Mouse (Mus musculus): ENCODE results near the gene Gm9970. TPM values are rescaled to one million over a fixed set of nuclear protein-coding genes. Genes with fewer than 3 reads are reported as not detected.

Gm9970 gene
- polyA plus RNA-seq (2014; fragmentation: Illumina TruSeq; extraction: RNeasy Lipid Tissue Mini Kit (QIAGEN cat#74804); ENCODE audit: low replicate concordance): not detected

DNA sequence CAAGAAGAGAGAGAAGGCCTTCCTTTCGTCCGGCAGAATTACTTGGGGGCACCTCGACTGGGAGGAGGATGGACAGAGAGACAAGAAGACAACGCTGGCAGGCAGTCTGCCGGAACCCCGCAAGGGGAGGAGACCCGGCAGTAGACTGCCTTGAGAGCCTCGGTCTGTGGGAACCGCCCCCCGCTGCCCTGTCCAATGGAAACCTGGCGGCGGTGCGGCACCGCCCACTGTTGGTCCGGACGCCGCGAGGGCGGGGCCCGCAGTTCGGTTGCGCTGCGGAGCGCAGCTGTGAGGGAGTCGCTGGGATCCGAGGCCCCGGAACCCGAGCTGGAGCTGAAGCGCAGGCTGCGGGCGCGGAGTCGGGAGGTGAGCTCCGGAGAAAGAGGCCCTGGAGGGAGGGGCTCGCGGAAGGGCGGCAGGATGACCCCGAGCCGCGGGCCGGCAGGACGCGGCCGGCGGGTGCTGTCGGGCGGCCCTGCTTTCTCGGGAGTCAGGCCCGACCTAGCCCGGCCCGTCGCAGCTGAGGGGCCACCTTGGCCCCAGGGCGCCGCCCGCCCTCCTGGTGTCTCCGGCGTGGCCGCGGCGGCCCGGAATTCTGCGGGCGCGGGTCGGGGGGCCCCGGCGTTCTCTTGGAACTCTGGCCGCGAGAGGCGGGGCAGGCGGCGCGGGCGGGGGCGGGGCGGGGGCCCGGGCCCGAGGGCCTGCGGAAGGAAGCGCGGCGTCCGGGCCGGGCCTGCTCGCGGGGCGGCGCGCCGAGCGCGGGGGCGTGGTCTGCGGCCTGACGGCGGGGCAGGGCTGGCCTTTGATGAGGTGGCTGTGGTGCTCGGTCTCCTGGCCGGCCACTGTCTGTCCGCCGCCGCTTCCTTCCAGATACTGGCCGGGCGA is at the start of gene Gm9970, which contains the start of gene Nrbp1:
TSS of gene Gm9970 (minus strand) at position 596 of the 885 bp plus-strand sequence.
TSS of gene Nrbp1 (plus strand) at position 228 of the 885 bp plus-strand sequence.

DNA sequence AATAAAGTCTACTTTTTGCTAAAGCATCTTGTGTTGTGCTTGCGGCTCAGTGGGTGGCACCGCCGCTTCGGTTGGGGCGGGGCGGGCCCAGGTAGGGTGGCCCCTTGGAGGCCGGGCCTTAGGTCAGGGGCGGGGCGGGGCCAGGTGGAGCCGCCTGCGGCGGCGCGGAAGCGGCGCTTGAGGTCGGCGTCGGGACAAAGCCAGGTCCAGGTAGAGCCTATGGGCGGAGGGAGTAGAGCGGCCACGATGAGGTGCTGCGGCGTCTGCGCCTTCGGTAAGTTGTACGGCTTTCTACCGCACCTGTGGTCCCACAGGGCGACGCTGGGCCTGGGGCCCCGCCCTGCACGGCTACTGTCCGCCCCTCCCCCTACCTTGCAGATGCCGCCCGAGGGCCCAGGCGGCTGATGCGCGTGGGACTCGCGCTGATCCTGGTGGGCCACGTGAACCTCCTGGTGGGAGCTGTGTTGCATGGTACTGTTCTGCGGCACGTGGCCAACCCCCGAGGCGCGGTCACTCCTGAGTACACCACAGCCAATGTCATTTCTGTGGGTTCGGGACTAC is 10.6 kb upstream of the Gm9970 start, which contains the start of gene Krtcap3:
TSS of gene Krtcap3 (plus strand) at position 151 of the 561 bp plus-strand sequence.

DNA sequence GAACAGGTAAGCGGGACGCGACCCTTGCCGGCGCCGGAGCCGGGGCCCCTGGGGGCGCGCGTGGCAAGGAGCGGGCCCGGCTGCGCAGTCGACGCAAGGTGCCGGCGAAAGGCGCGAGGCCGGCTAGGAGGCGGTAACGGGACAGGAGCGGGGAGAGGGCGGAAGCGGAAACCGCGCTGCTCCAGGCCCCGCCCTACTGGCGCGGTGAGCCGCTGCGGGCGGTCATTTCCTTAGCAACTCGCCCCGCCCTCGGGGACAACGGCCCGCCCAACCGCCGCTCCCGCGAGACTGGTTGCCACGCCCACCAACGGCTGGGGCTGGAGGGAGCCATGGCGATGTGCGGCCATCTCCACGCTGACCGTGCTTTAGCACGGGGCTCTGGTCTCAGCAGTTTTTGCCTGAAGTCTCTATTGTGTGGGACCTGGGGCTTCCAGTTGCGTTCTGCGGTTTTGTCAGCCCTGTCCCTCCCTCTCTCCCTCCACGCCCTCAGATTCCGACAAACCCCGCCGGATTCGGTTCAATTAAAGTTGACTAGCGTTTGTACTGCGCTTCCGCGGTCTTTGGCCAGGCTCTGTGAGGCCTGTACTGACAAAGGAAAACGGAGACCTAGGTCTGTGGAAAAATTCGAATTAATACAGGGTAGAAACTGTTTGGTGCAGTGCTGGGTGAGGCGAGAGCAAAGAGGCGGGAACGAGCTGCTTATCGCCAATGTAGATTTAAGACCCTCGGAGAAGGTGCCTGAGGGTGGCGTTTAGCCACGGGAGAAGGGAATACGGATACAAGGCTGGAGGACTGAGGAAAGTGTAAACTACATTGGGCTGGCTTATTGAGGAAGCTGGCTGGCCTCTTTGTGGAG is 20.4 kb downstream of the Gm9970 start, which contains the start of gene Ppm1g:
TSS of gene Ppm1g (minus strand) at position 240 of the 856 bp plus-strand sequence.

DNA sequence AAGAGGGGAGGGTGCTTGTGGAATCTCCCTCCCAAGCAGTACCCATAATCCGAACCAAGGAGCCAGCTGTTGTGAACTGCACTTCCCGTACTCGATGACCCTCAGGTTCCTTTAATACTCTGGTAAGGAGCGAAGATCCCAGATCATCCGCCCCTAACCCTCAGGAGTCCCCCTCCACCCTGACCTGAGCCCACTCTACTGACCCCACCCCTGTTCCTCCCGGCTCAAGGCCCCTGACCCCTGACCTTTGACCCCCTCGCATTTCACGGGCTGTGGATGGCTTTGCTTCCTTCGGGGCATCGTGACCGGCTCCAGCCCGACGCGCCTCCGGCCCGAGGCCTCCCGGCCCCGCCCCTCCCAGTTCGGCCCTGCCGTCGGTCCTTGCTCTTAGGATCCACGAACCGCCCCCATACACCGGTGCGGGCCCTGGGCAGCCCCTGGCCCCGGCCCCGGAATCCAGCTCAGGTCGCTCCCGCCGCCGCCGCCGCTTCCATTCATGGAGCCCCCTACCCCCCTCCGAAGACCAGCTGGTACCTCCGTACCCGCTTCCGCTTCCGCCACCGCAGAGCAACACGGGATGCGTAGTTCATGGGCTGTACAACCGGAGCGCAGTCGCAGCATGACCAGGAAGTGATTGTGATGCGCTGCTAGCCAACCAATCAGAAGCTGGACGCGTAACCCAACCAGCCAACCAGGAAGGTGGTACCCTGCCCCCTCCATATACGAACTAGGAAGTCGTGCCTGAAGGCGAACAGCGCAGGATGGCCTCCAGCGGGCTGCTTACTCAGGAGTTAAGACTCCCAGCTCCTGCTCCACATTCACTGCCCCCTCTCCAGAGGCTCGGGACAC is 39.1 kb downstream of the Gm9970 start, which contains the start of gene Zfp513:
TSS of gene Zfp513 (minus strand) at position 562 of the 849 bp plus-strand sequence.

DNA sequence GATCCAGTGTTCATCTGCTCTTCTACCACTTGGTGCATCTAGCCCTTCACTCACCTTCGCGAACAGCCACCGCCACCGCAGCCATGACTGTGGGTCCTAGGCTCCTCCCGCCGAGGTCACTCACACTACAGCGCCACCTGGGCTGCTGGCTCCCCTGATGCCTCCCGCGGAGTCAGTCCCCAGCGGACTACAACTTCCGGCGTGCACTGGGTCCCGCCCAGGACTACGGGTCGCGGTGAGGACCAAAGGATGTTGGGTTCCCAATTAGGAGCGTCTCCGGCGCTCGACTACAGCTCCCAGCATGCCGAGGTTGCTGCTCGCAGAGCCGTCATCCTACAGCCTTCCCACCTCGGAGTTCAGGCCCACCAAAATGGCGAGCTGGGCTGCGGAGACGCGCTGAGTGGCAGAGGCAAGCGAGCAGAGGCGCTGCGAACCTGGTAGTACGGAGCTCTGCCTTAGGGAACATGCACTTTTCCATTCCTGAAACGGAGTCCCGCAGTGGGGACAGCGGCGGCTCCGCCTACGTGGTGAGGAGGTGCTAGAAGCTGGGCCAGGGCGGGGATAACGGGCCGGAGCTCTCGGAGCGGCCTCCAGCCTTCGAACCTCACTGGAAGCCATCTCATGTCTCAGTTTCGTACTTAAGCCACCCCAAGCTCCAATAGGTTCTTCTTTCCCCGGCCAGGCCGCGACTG is 47.9 kb downstream of the Gm9970 start, which contains the start of the genes Snx17 and Eif2b4:
TSS of gene Snx17 (plus strand) at position 289 of the 692 bp plus-strand sequence.
TSS of gene Eif2b4 (minus strand) at position 492 of the 692 bp plus-strand sequence.

Other genes starting within 250 kb of the Gm9970 start
- 41.8 TPM for gene Atraid, start 192.9 kb downstream of the Gm9970 start, polyA plus RNA-seq (2014; fragmentation: Illumina TruSeq; extraction: RNeasy Lipid Tissue Mini Kit (QIAGEN cat#74804); ENCODE audit: low replicate concordance)
- 3.5 TPM for gene Slc5a6, start 192.3 kb downstream of the Gm9970 start, polyA plus RNA-seq (2014; fragmentation: Illumina TruSeq; extraction: RNeasy Lipid Tissue Mini Kit (QIAGEN cat#74804); ENCODE audit: low replicate concordance)
- 0.33 TPM for gene Cad, start 186.5 kb downstream of the Gm9970 start, polyA plus RNA-seq (2014; fragmentation: Illumina TruSeq; extraction: RNeasy Lipid Tissue Mini Kit (QIAGEN cat#74804); ENCODE audit: low replicate concordance)
- gene Dnajc5g, start 134.9 kb downstream of the Gm9970 start, polyA plus RNA-seq (2014; fragmentation: Illumina TruSeq; extraction: RNeasy Lipid Tissue Mini Kit (QIAGEN cat#74804); ENCODE audit: low replicate concordance): not detected
- gene Slc30a3, start 133.0 kb downstream of the Gm9970 start, polyA plus RNA-seq (2014; fragmentation: Illumina TruSeq; extraction: RNeasy Lipid Tissue Mini Kit (QIAGEN cat#74804); ENCODE audit: low replicate concordance): not detected
- gene Trim54, start 124.5 kb downstream of the Gm9970 start, polyA plus RNA-seq (2014; fragmentation: Illumina TruSeq; extraction: RNeasy Lipid Tissue Mini Kit (QIAGEN cat#74804); ENCODE audit: low replicate concordance): not detected
- not detected for gene Ucn, start 102.4 kb downstream of the Gm9970 start, polyA plus RNA-seq (2014; fragmentation: Illumina TruSeq; extraction: RNeasy Lipid Tissue Mini Kit (QIAGEN cat#74804); ENCODE audit: low replicate concordance)
- gene Mpv17, start 87.0 kb downstream of the Gm9970 start, polyA plus RNA-seq (2014; fragmentation: Illumina TruSeq; extraction: RNeasy Lipid Tissue Mini Kit (QIAGEN cat#74804); ENCODE audit: low replicate concordance): 10.0 TPM
- 0.22 TPM for gene Gm29609, start 61.3 kb downstream of the Gm9970 start, polyA plus RNA-seq (2014; fragmentation: Illumina TruSeq; extraction: RNeasy Lipid Tissue Mini Kit (QIAGEN cat#74804); ENCODE audit: low replicate concordance)
- 49.3 TPM for gene Gtf3c2, start 61.1 kb downstream of the Gm9970 start, polyA plus RNA-seq (2014; fragmentation: Illumina TruSeq; extraction: RNeasy Lipid Tissue Mini Kit (QIAGEN cat#74804); ENCODE audit: low replicate concordance)
- 37.9 TPM for gene Snx17, start 48.0 kb downstream of the Gm9970 start, polyA plus RNA-seq (2014; fragmentation: Illumina TruSeq; extraction: RNeasy Lipid Tissue Mini Kit (QIAGEN cat#74804); ENCODE audit: low replicate concordance)
- gene Eif2b4, start 47.8 kb downstream of the Gm9970 start, polyA plus RNA-seq (2014; fragmentation: Illumina TruSeq; extraction: RNeasy Lipid Tissue Mini Kit (QIAGEN cat#74804); ENCODE audit: low replicate concordance): 0.89 TPM
- gene Zfp513, start 38.9 kb downstream of the Gm9970 start, polyA plus RNA-seq (2014; fragmentation: Illumina TruSeq; extraction: RNeasy Lipid Tissue Mini Kit (QIAGEN cat#74804); ENCODE audit: low replicate concordance): 0.85 TPM
- 14.1 TPM for gene Ppm1g, start 20.5 kb downstream of the Gm9970 start, polyA plus RNA-seq (2014; fragmentation: Illumina TruSeq; extraction: RNeasy Lipid Tissue Mini Kit (QIAGEN cat#74804); ENCODE audit: low replicate concordance)
- gene Nrbp1, start 368 bp downstream of the Gm9970 start, polyA plus RNA-seq (2014; fragmentation: Illumina TruSeq; extraction: RNeasy Lipid Tissue Mini Kit (QIAGEN cat#74804); ENCODE audit: low replicate concordance): 91.8 TPM
- 1.6 TPM for gene Krtcap3, start 10.5 kb upstream of the Gm9970 start, polyA plus RNA-seq (2014; fragmentation: Illumina TruSeq; extraction: RNeasy Lipid Tissue Mini Kit (QIAGEN cat#74804); ENCODE audit: low replicate concordance)
- 3.9 TPM for gene Ift172, start 49.9 kb upstream of the Gm9970 start, polyA plus RNA-seq (2014; fragmentation: Illumina TruSeq; extraction: RNeasy Lipid Tissue Mini Kit (QIAGEN cat#74804); ENCODE audit: low replicate concordance)
- gene Fndc4, start 54.8 kb upstream of the Gm9970 start, polyA plus RNA-seq (2014; fragmentation: Illumina TruSeq; extraction: RNeasy Lipid Tissue Mini Kit (QIAGEN cat#74804); ENCODE audit: low replicate concordance): 0.93 TPM
- gene Gckr, start 56.2 kb upstream of the Gm9970 start, polyA plus RNA-seq (2014; fragmentation: Illumina TruSeq; extraction: RNeasy Lipid Tissue Mini Kit (QIAGEN cat#74804); ENCODE audit: low replicate concordance): 0.11 TPM
- 14.9 TPM for gene Zfp512, start 211.2 kb upstream of the Gm9970 start, polyA plus RNA-seq (2014; fragmentation: Illumina TruSeq; extraction: RNeasy Lipid Tissue Mini Kit (QIAGEN cat#74804); ENCODE audit: low replicate concordance)
- gene 4930548H24Rik, start 244.5 kb upstream of the Gm9970 start, polyA plus RNA-seq (2014; fragmentation: Illumina TruSeq; extraction: RNeasy Lipid Tissue Mini Kit (QIAGEN cat#74804); ENCODE audit: low replicate concordance): not detected